Mouse (Mus musculus): Measurements from ENCODE around the gene Adam1a.

DNA sequence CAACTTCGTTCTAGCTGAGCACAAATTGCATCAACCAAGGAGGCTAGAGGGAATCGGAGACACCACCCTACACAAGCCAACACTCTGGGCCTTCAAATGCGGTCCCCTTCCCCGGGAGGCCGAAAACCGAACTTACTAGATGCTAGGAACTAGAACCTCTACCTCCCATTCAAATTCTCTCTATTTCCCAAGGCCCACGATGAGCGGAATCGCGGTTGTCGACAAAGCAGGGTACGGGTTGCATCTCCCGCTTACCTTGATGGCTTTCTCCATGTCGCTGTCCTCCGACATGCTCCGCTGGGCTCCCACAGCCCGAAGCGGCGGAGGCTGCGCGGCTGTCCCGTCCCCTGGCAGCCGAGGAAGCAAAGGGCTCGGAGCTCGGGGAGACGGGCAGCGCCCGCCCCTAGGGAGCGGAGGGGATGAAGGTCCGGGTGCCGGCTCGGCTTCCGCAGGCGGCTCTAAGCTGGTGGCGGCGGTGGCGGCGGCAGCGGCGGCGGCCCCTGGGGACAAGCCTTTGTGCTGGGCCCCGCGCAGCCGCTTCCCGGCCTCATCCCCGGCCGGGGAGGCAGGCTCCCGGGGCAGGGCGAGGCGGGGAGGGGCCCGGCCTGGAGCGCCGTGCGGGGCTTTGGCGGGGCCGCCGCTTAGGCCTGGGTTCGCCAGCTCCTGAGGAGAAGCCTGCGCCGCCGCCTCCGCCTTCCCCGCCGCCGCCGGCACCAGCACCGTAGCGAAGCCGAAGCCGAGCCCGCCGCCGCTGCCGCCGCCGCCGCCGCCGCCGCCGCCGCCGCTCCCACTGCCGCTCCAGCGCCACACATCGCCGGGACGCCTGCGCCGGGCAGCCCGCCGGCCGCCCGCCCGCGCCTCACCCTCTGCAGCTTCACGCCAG, at the start of gene Adam1a, which contains the start of gene Gm42878:
- TF ChIP-seq CTCF (IDR thresholded peaks at IDR 0.05; ENCODE audit: low read depth) (no peak), EP300 (IDR thresholded peaks at IDR 0.05; ENCODE audit: low read depth) (no peak)

Data from liver, postnatal 0 days (tissue).